Mouse (Mus musculus): ENCODE measurements at regions not wholly inside any gene's neighbourhood (a gene's known extent, or its start where the extent isn't known, plus 50 kb on each side); places are given as distances from the start of the nearest gene placed in this dataset.

DNA sequence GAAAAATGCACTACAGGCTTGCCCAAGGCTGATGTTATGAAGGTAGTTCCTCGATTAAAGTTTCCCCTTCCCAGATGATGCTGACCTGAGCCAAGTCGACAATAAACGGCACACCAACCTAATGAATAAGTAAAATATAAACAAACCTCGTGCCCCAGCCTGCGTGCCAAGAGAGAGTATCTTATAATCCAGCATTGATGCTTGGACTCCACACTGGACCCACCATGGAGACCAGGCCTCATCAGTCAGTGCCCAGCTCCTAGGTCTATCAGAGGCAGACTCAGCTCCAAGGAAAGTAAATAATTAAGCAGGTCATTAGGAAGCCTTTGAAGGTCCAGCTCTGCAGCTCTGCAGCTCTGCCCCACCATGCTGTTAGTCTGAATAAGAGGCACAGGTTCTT lies 187.3 kb upstream of the Prox1 start:
- no peak for TF ChIP-seq CTCF (IDR thresholded peaks at IDR 0.05; ENCODE audit: low read depth, low read length)
- TF ChIP-seq POLR2A (IDR thresholded peaks at IDR 0.05; ENCODE audit: insufficient read depth, low read length) = no peak

Data from ES-Bruce4 (cell line).